Mouse (Mus musculus): Measurements from ENCODE around the gene Hspa12a. TPM values are rescaled to one million over a fixed set of nuclear protein-coding genes. Genes with fewer than 3 reads are reported as not detected.

Gene Hspa12a
- polyA plus RNA-seq, 1 experiment from 2014 or later, result 54.4 TPM

GRCm38 (mm10) chr19:58954779-58955178, 11.3 kb upstream of the Hspa12a start:
- Histone ChIP-seq H3K4me3 (no peak overlapping the region), H3K36me3 (no peaks in the 10 kb centered on the region), H3K27me3 (peaks cover 10% of the 10 kb centered on the region), H3K9me3 (no peaks in the 10 kb centered on the region), H3K4me2 (replicated peaks) (no peak overlapping the region), H3K9ac (replicated peaks) (no peak overlapping the region), H3K4me1 (peaks cover 7% of the 10 kb centered on the region; the same call in 1 of the 2 replicates), H3K27ac (replicated peaks) (no peak overlapping the region)
- WGBS, result 91% methylated on average over 8 of the region's 8 CpGs
- no peak for ATAC-seq (replicated peaks)

DNA sequence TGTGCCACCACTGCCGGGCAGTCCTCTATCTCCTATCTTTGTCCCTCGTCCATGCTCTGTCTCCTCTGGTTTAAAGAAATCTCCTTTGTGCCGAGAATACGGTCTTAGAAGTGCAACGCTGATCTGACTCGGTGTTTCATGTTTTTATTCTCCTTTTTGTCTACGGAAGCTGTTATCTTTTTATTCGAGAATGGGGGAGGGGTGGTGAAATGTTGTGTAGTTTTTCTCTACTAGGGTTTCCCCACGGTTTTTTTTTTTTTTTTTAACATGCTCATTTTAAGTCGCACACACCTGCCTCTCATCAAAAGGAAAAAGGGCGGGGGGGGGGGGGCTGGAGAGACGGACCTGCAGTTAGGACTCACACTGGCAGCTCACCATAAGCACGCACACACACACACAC, 8.8 kb upstream of the Hspa12a start:
- no peak overlapping the region for H3K4me3 ChIP-seq
- ATAC-seq (replicated peaks), result no peak
- H3K27ac ChIP-seq (replicated peaks), result no peak overlapping the region
- peaks cover 13% of the 10 kb centered on the region for H3K27me3 ChIP-seq
- no peak overlapping the region for H3K4me2 ChIP-seq (replicated peaks)
- H3K4me1 ChIP-seq, result peaks cover 7% of the 10 kb centered on the region; the same call in 1 of the 2 replicates
- no peak overlapping the region for H3K9ac ChIP-seq (replicated peaks)
- no peaks in the 10 kb centered on the region for H3K9me3 ChIP-seq
- no peaks in the 10 kb centered on the region for H3K36me3 ChIP-seq
- WGBS, result 74% methylated on average over 12 of the region's 13 CpGs

- Histone ChIP-seq H3K4me3 (no peak overlapping the region), H3K9ac (replicated peaks) (no peak overlapping the region), H3K27me3 (peaks cover 20% of the 10 kb centered on the region), H3K36me3 (no peaks in the 10 kb centered on the region), H3K4me1 (peaks cover 7% of the 10 kb centered on the region; the same call in 1 of the 2 replicates), H3K9me3 (no peaks in the 10 kb centered on the region), H3K4me2 (replicated peaks) (no peak overlapping the region), H3K27ac (replicated peaks) (0 out of 2 replicates have a peak overlapping the region, but pooled peaks have one; percentile 35)
- 62% methylated on average over 3 of the region's 3 CpGs for WGBS
- ATAC-seq (replicated peaks), result no peak
Measured at GRCm38 (mm10) chr19:58951521-58951920, 8.1 kb upstream of the Hspa12a start.

- no peak for ATAC-seq (replicated peaks)
- H3K9me3 ChIP-seq, result no peaks in the 10 kb centered on the region
- H3K36me3 ChIP-seq, result no peaks in the 10 kb centered on the region
- H3K9ac ChIP-seq (replicated peaks), result no peak overlapping the region
- no peak overlapping the region for H3K4me3 ChIP-seq
- H3K4me2 ChIP-seq (replicated peaks), result no peak overlapping the region
- no peak overlapping the region for H3K27ac ChIP-seq (replicated peaks)
- peaks cover 13% of the 10 kb centered on the region for H3K4me1 ChIP-seq
- H3K27me3 ChIP-seq, result peaks cover 20% of the 10 kb centered on the region; the same call in 1 of the 2 replicates
- WGBS, result 87% methylated on average over 7 of the region's 7 CpGs
Measured at GRCm38 (mm10) chr19:58945959-58946358, 2.5 kb upstream of the Hspa12a start.

DNA sequence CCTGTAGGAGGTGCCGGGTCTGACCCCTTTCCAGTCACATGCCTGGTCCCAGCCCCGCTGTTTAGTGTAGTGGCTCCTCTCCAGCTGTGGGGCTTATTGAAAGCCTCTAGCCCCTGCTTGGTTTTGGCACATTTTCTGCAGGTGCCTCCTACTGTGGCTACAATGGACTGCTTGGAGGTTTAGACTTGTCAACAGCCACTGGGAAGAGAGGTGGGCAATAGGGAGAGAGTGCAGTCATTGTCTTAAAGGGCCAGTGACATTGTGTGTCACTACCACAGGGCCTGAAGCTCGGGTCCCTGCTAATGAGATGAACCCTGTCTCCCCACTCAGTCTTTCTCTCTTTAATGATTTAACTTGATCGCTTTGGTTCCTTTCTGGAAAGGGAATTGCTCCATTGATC, 10.4 kb downstream of the Hspa12a start:
- Histone ChIP-seq H3K4me2 (replicated peaks) (no peak overlapping the region), H3K36me3 (no peaks in the 10 kb centered on the region), H3K9ac (replicated peaks) (no peak overlapping the region), H3K27me3 (peaks cover 42% of the 10 kb centered on the region), H3K4me1 (peaks cover 36% of the 10 kb centered on the region), H3K4me3 (no peak overlapping the region), H3K9me3 (no peaks in the 10 kb centered on the region), H3K27ac (replicated peaks) (no peak overlapping the region)
- 3% methylated on average over 4 of the region's 4 CpGs for WGBS
- 0 out of 2 replicates have a peak, but pooled peaks have one; percentile 13 for ATAC-seq (replicated peaks)

DNA sequence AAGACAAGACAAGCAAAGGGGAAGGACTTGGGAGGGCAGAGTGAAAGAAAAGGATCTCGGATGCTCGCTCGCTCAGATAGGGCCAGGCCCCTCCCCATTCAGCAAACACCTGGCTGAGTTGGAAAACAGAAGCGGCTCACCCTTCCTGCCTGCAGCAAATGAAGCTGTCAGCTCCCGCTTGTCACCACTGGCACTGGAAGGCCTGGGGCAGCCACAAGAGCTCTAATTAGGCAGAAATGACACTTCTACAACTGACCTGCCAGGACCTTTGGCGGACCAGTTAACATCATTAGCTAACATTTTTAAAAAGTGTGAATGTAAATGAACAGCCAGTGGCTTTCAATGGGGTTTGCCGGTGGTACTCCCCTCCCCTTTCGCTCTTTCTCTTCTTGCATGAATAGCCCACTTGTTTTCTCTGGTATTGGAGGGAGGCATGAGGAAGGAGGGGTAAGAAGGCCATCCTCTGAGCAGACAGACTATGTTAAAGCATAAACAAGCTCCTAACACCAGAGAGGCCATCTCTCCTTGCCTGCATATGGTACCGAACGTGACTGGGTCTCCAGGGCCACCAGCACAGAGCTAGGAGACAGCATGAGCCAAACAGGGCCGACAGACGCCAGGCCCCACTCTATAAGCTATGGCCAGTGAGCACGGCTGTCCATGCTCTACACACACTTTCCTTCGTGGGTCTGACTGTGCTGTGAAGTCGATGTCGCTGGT, 12.2 kb downstream of the Hspa12a start:
- H3K27me3 ChIP-seq, result peaks cover 48% of the 10 kb centered on the region
- H3K36me3 ChIP-seq, result no peaks in the 10 kb centered on the region
- H3K4me3 ChIP-seq, result no peak overlapping the region
- H3K9me3 ChIP-seq, result no peaks in the 10 kb centered on the region
- ATAC-seq (replicated peaks), result peak; percentile 75
- H3K9ac ChIP-seq (replicated peaks), result 0 out of 2 replicates have a peak overlapping the region, but pooled peaks have one; percentile 8
- H3K27ac ChIP-seq (replicated peaks), result 0 out of 2 replicates have a peak overlapping the region, but pooled peaks have one; percentile 43
- WGBS, result 5% methylated on average over 16 of the region's 16 CpGs
- H3K4me2 ChIP-seq (replicated peaks), result no peak overlapping the region
- peaks cover 31% of the 10 kb centered on the region for H3K4me1 ChIP-seq

- H3K9ac ChIP-seq (replicated peaks), result no peak overlapping the region
- no peak overlapping the region for H3K4me3 ChIP-seq
- no peak overlapping the region for H3K4me2 ChIP-seq (replicated peaks)
- WGBS, result 6% methylated on average over 7 of the region's 7 CpGs
- H3K4me1 ChIP-seq, result peaks cover 11% of the 10 kb centered on the region
- peaks cover 10% of the 10 kb centered on the region; the same call in 1 of the 2 replicates for H3K27me3 ChIP-seq
- no peak overlapping the region for H3K27ac ChIP-seq (replicated peaks)
- ATAC-seq (replicated peaks), result no peak
- H3K9me3 ChIP-seq, result no peaks in the 10 kb centered on the region
- H3K36me3 ChIP-seq, result no peaks in the 10 kb centered on the region
Measured at GRCm38 (mm10) chr19:58919148-58919547, 24.3 kb downstream of the Hspa12a start.

DNA sequence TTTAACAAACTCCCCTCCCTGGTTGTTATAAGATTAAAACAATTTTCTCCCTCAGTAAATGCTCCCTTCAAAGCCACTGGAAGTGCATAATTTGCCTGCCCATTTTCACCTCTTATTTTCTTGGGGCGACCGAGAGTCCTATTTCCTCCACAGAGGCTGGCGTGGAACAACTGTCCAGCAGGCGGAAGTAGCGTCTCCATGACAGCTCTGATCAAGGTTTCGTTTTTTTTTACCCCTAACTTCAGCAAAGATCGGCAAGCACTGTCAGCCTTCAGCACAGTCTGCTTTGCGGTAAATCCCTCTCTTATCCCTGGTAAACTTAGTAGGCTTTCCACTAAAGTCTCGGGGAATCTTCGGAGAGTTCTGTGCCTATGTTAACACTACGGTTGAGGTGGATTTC, 24.9 kb downstream of the Hspa12a start:
- Histone ChIP-seq H3K36me3 (no peaks in the 10 kb centered on the region), H3K9me3 (no peaks in the 10 kb centered on the region), H3K9ac (replicated peaks) (no peak overlapping the region), H3K4me3 (no peak overlapping the region), H3K27me3 (peaks cover 10% of the 10 kb centered on the region; the same call in 1 of the 2 replicates), H3K4me2 (replicated peaks) (0 out of 2 replicates have a peak overlapping the region, but pooled peaks have one; percentile 19), H3K4me1 (peaks cover 11% of the 10 kb centered on the region), H3K27ac (replicated peaks) (no peak overlapping the region)
- ATAC-seq (replicated peaks), result no peak
- 7% methylated on average over 11 of the region's 11 CpGs for WGBS

DNA sequence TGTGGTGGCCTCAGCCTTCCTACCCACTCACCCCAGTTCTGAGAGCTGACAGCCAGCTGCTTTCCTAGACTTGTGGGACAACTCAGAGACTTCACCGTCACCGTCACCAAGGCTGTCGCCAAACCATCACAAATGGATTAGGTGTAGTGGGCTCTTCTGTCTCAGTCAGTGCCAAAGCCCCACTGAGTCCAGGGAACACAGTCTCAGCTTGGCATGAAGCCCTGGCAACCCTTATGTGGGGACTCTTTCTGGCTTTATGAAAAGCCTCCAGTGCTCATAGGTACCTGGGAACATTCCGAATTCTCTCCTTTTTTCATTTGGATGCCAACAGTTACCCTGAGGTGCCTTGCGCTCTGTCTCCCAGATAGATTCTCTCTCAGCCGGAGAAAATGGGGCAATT, 30.2 kb downstream of the Hspa12a start:
- Histone ChIP-seq H3K36me3 (no peaks in the 10 kb centered on the region), H3K4me3 (no peak overlapping the region), H3K27me3 (peaks cover 10% of the 10 kb centered on the region; the same call in 1 of the 2 replicates), H3K27ac (replicated peaks) (no peak overlapping the region), H3K4me2 (replicated peaks) (no peak overlapping the region), H3K9me3 (no peaks in the 10 kb centered on the region), H3K9ac (replicated peaks) (no peak overlapping the region), H3K4me1 (peaks cover 8% of the 10 kb centered on the region; the same call in 1 of the 2 replicates)
- WGBS, result 69% methylated on average over 6 of the region's 6 CpGs
- no peak for ATAC-seq (replicated peaks)

DNA sequence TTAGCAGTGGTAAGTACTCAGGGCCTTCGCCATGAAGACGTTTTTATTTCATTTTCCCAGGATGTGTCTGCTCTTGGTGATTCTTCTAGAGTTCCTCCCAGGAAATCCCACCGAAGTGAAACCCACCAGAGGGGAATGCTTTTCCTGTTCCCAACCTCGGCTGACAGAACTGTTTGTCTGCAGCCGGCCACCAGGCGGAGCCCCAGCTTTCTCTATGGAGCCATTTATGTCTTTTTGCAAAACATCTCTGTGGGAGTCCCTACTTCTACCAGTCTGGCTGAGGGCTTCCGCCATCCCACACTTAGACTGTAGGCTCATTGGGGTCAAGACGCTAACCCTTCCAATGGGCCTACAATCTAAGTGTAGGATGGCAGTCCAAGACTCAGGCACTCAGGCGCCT, 32.1 kb downstream of the Hspa12a start:
- Histone ChIP-seq H3K9ac (replicated peaks) (peak overlapping the region; percentile 44), H3K4me3 (peak overlapping the region; percentile 36), H3K4me2 (replicated peaks) (peak overlapping the region; percentile 51), H3K27me3 (peaks cover 4% of the 10 kb centered on the region; the same call in 1 of the 2 replicates), H3K36me3 (no peaks in the 10 kb centered on the region), H3K4me1 (peaks cover 8% of the 10 kb centered on the region; the same call in 1 of the 2 replicates), H3K27ac (replicated peaks) (0 out of 2 replicates have a peak overlapping the region, but pooled peaks have one; percentile 3), H3K9me3 (no peaks in the 10 kb centered on the region)
- ATAC-seq (replicated peaks), result peak; percentile 68
- WGBS, result 11% methylated on average over 9 of the region's 9 CpGs

DNA sequence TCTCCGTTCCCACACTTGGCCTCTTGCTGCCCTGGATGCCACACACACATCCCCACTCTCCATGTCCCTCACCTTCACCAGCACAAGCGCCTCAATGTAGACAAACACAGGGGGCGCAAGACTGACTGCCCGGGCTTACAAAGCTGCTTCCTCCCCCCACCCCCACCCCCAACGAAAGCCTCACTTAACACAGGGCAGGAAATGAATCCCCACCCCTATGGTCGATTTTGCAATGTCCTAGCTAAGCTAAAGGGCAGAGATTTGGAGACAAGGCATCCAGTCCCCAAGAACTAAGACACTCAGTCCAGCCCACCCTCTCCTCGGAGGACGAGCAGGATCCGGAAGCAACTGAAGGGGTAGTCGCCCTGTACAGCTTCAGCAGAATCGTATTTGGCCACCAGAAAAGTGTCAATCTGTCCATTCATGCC, 32.5 kb downstream of the Hspa12a start:
- Histone ChIP-seq H3K27ac (replicated peaks) (0 out of 2 replicates have a peak overlapping the region, but pooled peaks have one; percentile 3), H3K9me3 (no peaks in the 10 kb centered on the region), H3K4me3 (peak overlapping the region; percentile 36), H3K4me1 (peaks cover 8% of the 10 kb centered on the region; the same call in 1 of the 2 replicates), H3K27me3 (peaks cover 3% of the 10 kb centered on the region; the same call in 1 of the 2 replicates), H3K4me2 (replicated peaks) (peak overlapping the region; percentile 51), H3K9ac (replicated peaks) (peak overlapping the region; percentile 44), H3K36me3 (no peaks in the 10 kb centered on the region)
- ATAC-seq (replicated peaks), result peak; percentile 73
- 3% methylated on average over 11 of the region's 11 CpGs for WGBS

DNA sequence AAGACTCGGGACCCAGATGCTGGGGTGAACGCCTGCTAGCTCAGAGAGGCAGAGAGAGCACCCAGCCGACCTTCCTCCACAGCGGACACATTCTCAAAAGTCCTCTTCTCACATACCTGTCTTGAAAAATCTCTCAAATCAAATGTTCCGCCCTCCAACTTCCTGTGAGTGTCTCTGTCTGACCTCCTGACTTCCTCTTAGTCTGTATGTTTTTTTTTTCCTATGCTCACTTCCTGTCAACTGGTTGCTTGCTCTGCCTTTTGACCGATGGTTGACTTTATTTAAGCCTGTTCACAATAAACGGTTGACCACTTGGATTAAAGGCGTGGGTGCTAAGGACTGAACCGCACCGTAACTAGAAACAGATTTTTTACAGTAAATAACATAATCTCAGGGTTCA, 35.4 kb downstream of the Hspa12a start:
- no peak for ATAC-seq (replicated peaks)

More for the DNA sequence above, 35.4 kb downstream of the Hspa12a start:
- Histone ChIP-seq H3K36me3 (no peaks in the 10 kb centered on the region), H3K4me3 (no peak overlapping the region), H3K4me2 (replicated peaks) (no peak overlapping the region), H3K9me3 (no peaks in the 10 kb centered on the region), H3K27me3 (peaks cover 4% of the 10 kb centered on the region; the same call in 1 of the 2 replicates), H3K4me1 (peaks cover 8% of the 10 kb centered on the region; the same call in 1 of the 2 replicates), H3K9ac (replicated peaks) (no peak overlapping the region), H3K27ac (replicated peaks) (no peak overlapping the region)
- whole genome bisulfite sequencing, result 90% methylated on average over 10 of the region's 10 CpGs
